8 mouse cellular contexts compared by ENCODE assay signal in genomic region chr16:19760074-19760473, GRCm38 (mm10). TPM values are rescaled to one million over a fixed set of nuclear protein-coding genes. Genes with fewer than 3 reads are reported as not detected.
DNase-seq lines count a peak whose midpoint lies in the region; ATAC-seq lines count a peak whose summit lies in the region.

Gene B3gnt5, plus strand, starts transcription at chr16:19760208.

- ATAC-seq in cerebellum, adult (ENCODE audit: insufficient number of reproducible peaks, low FRiP score, low TSS enrichment): no peak
- ATAC-seq in lung, embryonic 15.5 days (ENCODE audit: borderline replicate concordance, extremely low read depth, low FRiP score, low TSS enrichment): peak; percentile 97
- peak; percentile 93 for ATAC-seq in neural tube, embryonic 15.5 days (ENCODE audit: low FRiP score)

- peak within 1 kb of the TSS; percentile 92 for H3K4me2 ChIP-seq in lung, embryonic 15.5 days
- peak within 1 kb of the TSS; percentile 87 for H3K4me2 ChIP-seq in neural tube, embryonic 15.5 days

- H3K27me3 ChIP-seq in lung, embryonic 15.5 days: no peaks in the 10 kb centered on the region
- no peaks in the 10 kb centered on the region for H3K27me3 ChIP-seq in neural tube, embryonic 15.5 days (replicated peaks)

- peak; percentile 22 to 24 for DNase-seq in cerebellum, postnatal 14 days
- DNase-seq in embryo, embryonic 10.5 days (ENCODE audit: low spot score): peak; percentile 95
- peak; percentile 6 to 22 for DNase-seq in heart, adult 9 months (ENCODE audit: low spot score in 2 of 2)
- peak; percentile 18 for DNase-seq in kidney, adult 18-20 months
- DNase-seq in urinary bladder, postnatal 4 days (ENCODE audit: low spot score in 2 of 2): peak; percentile 19 to 63

- peak within 1 kb of the TSS; percentile 77 for H3K27ac ChIP-seq in lung, embryonic 15.5 days
- H3K27ac ChIP-seq in neural tube, embryonic 15.5 days (replicated peaks): peak within 1 kb of the TSS; percentile 85

- H3K9ac ChIP-seq in lung, embryonic 15.5 days: peak within 1 kb of the TSS; percentile 86
- H3K9ac ChIP-seq in neural tube, embryonic 15.5 days (replicated peaks): peak within 1 kb of the TSS; percentile 74

- under 1% methylated on average over 15 of the region's 15 CpGs for WGBS in lung, embryonic 15.5 days
- 1% methylated on average over 15 of the region's 15 CpGs for WGBS in neural tube, embryonic 15.5 days

- peak within 1 kb of the TSS; percentile 83 for H3K4me3 ChIP-seq in lung, embryonic 15.5 days
- peak within 1 kb of the TSS; percentile 71 for H3K4me3 ChIP-seq in neural tube, embryonic 15.5 days (replicated peaks)

- peaks cover 3% of the 10 kb centered on the region; the same call in 1 of the 2 replicates for H3K36me3 ChIP-seq in lung, embryonic 15.5 days
- H3K36me3 ChIP-seq in neural tube, embryonic 15.5 days: peaks cover 1% of the 10 kb centered on the region; the same call in 1 of the 2 replicates

- peaks cover 8% of the 10 kb centered on the region for H3K4me1 ChIP-seq in lung, embryonic 15.5 days
- peaks cover 11% of the 10 kb centered on the region for H3K4me1 ChIP-seq in neural tube, embryonic 15.5 days

- H3K9me3 ChIP-seq in lung, embryonic 15.5 days: no peaks in the 10 kb centered on the region
- H3K9me3 ChIP-seq in neural tube, embryonic 15.5 days (replicated peaks): no peaks in the 10 kb centered on the region

RNA-seq across cellular contexts. Expression of gene B3gnt5, which starts in this region (rescaled TPM):
- 16.8 and 19.7 TPM in 2 replicates for polyA plus RNA-seq in lung, embryonic 15.5 days (2015; fragmentation: Nextera tagmentation; extraction: Ambion mirVana)
- polyA plus RNA-seq in neural tube, embryonic 15.5 days (2015; fragmentation: Nextera tagmentation; extraction: Ambion mirVana): 25.2 and 32.8 TPM in 2 replicates

Comparison
In these comparisons a context has a peak if more than half of its experiments do, and no peak if none do; other contexts are left out.
1. DNase-seq: peak in every context shown above with its lines; median percentile 95 in embryo, embryonic 10.5 days; 41 in urinary bladder, postnatal 4 days; 23 in cerebellum, postnatal 14 days; 18 in kidney, adult 18-20 months; 14 in heart, adult 9 months.